Comparison of ENCODE assay signal across 21 mouse cellular contexts in the genomic region with DNA sequence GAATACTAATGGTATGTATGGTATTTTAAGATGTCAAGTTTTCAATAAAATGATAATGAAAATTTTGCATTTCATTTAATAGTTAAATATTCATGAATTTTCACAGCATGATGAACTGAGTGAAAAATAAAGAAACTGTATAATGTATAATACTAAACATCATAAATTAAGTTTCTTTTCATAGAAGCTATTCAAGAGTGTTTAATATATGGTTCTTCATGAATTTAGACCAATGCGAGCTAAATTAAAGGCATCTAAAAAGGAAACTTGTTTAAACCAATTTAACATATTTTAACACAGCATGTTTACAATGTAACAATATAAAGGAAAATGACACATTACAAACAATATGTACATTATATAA.
DNase-seq lines count a peak whose midpoint lies in the region; ATAC-seq and TF ChIP-seq lines count a peak whose summit lies in the region.
"Had no signal": no experiment of that assay in that cellular context is flagged by ENCODE, and none has a peak within 500 bp of the region (broad histone marks: within the 10 kb centered on the region; RNA-seq: fewer than 3 reads in every experiment).

No protein-coding gene starts in this region.

- H3K36me3 ChIP-seq in forebrain, embryonic 13.5 days (ENCODE audit: poor library complexity, severe bottlenecking) = no peaks in the 10 kb centered on the region
- no peaks in the 10 kb centered on the region for H3K36me3 ChIP-seq in forebrain, embryonic 10.5 days (replicated peaks)
- no peaks in the 10 kb centered on the region for H3K36me3 ChIP-seq in midbrain, embryonic 15.5 days (replicated peaks)
- H3K36me3 ChIP-seq in midbrain, embryonic 13.5 days = no peaks in the 10 kb centered on the region
- no peaks in the 10 kb centered on the region for H3K36me3 ChIP-seq in forebrain, embryonic 15.5 days
- no peaks in the 10 kb centered on the region for H3K36me3 ChIP-seq in forebrain, postnatal 0 days (ENCODE audit: insufficient read depth)
- H3K36me3 ChIP-seq: embryonic facial prominence, embryonic 13.5 days; embryonic facial prominence, embryonic 15.5 days had no signal

- DNase-seq in forebrain, embryonic 10.5 days (ENCODE audit: extremely low spot score, low spot score) = no peak
- no peak for DNase-seq in forebrain, postnatal 0 days
- DNase-seq in heart, adult 11 months = no peak
- DNase-seq: adrenal gland, adult 2 months; adrenal gland, postnatal 10 days; adrenal gland, postnatal 25 days; cerebellum, adult 11 months; cerebellum, adult 18-20 months; cerebellum, adult 8-10 months; cerebellum, adult 9-11 months; cerebellum, postnatal 14 days; cerebellum, postnatal 36 days; embryo, embryonic 11 days had no signal

- H3K4me3 ChIP-seq in forebrain, embryonic 13.5 days = no peak overlapping the region
- H3K4me3 ChIP-seq in forebrain, embryonic 10.5 days = no peak overlapping the region
- H3K4me3 ChIP-seq in midbrain, embryonic 15.5 days = no peak overlapping the region
- no peak overlapping the region for H3K4me3 ChIP-seq in midbrain, embryonic 13.5 days (replicated peaks)
- no peak overlapping the region for H3K4me3 ChIP-seq in forebrain, embryonic 15.5 days
- no peak overlapping the region for H3K4me3 ChIP-seq in forebrain, postnatal 0 days (ENCODE audit: low read depth, low read length)
- H3K4me3 ChIP-seq: embryonic facial prominence, embryonic 13.5 days; embryonic facial prominence, embryonic 15.5 days; erythroblast, embryonic 14.5 days had no signal

- H3K9me3 ChIP-seq in forebrain, embryonic 13.5 days (replicated peaks) = no peaks in the 10 kb centered on the region
- H3K9me3 ChIP-seq in forebrain, embryonic 10.5 days = peaks cover 5% of the 10 kb centered on the region; the same call in 1 of the 2 replicates
- H3K9me3 ChIP-seq in midbrain, embryonic 15.5 days = no peaks in the 10 kb centered on the region
- 0 out of 2 replicates have a peak, but pooled peaks cover 4% of the 10 kb centered on the region for H3K9me3 ChIP-seq in midbrain, embryonic 13.5 days
- no peaks in the 10 kb centered on the region for H3K9me3 ChIP-seq in forebrain, embryonic 15.5 days
- no peaks in the 10 kb centered on the region for H3K9me3 ChIP-seq in forebrain, postnatal 0 days (ENCODE audit: low read length)
- H3K9me3 ChIP-seq: embryonic facial prominence, embryonic 13.5 days; embryonic facial prominence, embryonic 15.5 days had no signal

- H3K9ac ChIP-seq in forebrain, embryonic 13.5 days = no peak overlapping the region
- H3K9ac ChIP-seq in midbrain, embryonic 15.5 days = no peak overlapping the region
- H3K9ac ChIP-seq in midbrain, embryonic 13.5 days (replicated peaks) = no peak overlapping the region
- H3K9ac ChIP-seq in forebrain, embryonic 15.5 days (replicated peaks) = no peak overlapping the region
- H3K9ac ChIP-seq in forebrain, postnatal 0 days = no peak overlapping the region
- H3K9ac ChIP-seq: embryonic facial prominence, embryonic 13.5 days; embryonic facial prominence, embryonic 15.5 days had no signal

- TF ChIP-seq CTCF in forebrain, postnatal 0 days (IDR thresholded peaks at IDR 0.05; ENCODE audit: low read depth) = no peak

- H3K27ac ChIP-seq in forebrain, embryonic 13.5 days = no peak overlapping the region
- no peak overlapping the region for H3K27ac ChIP-seq in forebrain, embryonic 10.5 days
- H3K27ac ChIP-seq in midbrain, embryonic 15.5 days = no peak overlapping the region
- no peak overlapping the region for H3K27ac ChIP-seq in midbrain, embryonic 13.5 days
- H3K27ac ChIP-seq in forebrain, embryonic 15.5 days (replicated peaks) = no peak overlapping the region; the same call in 1 of the 2 replicates
- 0 out of 2 replicates have a peak overlapping the region, but pooled peaks have one; percentile 10 for H3K27ac ChIP-seq in forebrain, postnatal 0 days (ENCODE audit: low read depth, low read length)
- H3K27ac ChIP-seq: embryonic facial prominence, embryonic 13.5 days; embryonic facial prominence, embryonic 15.5 days had no signal

- peak; percentile 48; the same call in 1 of the 2 replicates for ATAC-seq in forebrain, embryonic 13.5 days
- peak; percentile 15; the same call in 1 of the 2 replicates for ATAC-seq in midbrain, embryonic 15.5 days (replicated peaks)
- no peak; the same call in 1 of the 2 replicates for ATAC-seq in midbrain, embryonic 13.5 days
- ATAC-seq in forebrain, embryonic 15.5 days (replicated peaks) = peak; percentile 41
- ATAC-seq in forebrain, postnatal 0 days = no peak
- no peak for ATAC-seq in frontal cortex, adult (ENCODE audit: low TSS enrichment)

- H3K4me1 ChIP-seq in forebrain, embryonic 13.5 days = peaks cover 30% of the 10 kb centered on the region
- H3K4me1 ChIP-seq in forebrain, embryonic 10.5 days = peaks cover 30% of the 10 kb centered on the region
- H3K4me1 ChIP-seq in midbrain, embryonic 15.5 days = 0 out of 2 replicates have a peak, but pooled peaks cover 4% of the 10 kb centered on the region
- peaks cover 6% of the 10 kb centered on the region; the same call in 1 of the 2 replicates for H3K4me1 ChIP-seq in midbrain, embryonic 13.5 days (replicated peaks)
- peaks cover 16% of the 10 kb centered on the region for H3K4me1 ChIP-seq in forebrain, embryonic 15.5 days
- H3K4me1 ChIP-seq in forebrain, postnatal 0 days (ENCODE audit: insufficient read depth) = 0 out of 2 replicates have a peak, but pooled peaks cover 8% of the 10 kb centered on the region
- H3K4me1 ChIP-seq: embryonic facial prominence, embryonic 13.5 days; embryonic facial prominence, embryonic 15.5 days had no signal

- H3K27me3 ChIP-seq in forebrain, embryonic 13.5 days = no peaks in the 10 kb centered on the region
- H3K27me3 ChIP-seq in forebrain, embryonic 10.5 days (ENCODE audit: poor library complexity, severe bottlenecking) = peaks cover 32% of the 10 kb centered on the region
- H3K27me3 ChIP-seq in midbrain, embryonic 15.5 days (replicated peaks) = no peaks in the 10 kb centered on the region
- H3K27me3 ChIP-seq in midbrain, embryonic 13.5 days = peaks cover 21% of the 10 kb centered on the region; the same call in 1 of the 2 replicates
- H3K27me3 ChIP-seq in forebrain, embryonic 15.5 days = no peaks in the 10 kb centered on the region
- H3K27me3 ChIP-seq in forebrain, postnatal 0 days (ENCODE audit: insufficient read depth, low read length) = no peaks in the 10 kb centered on the region
- H3K27me3 ChIP-seq: embryonic facial prominence, embryonic 13.5 days; embryonic facial prominence, embryonic 15.5 days had no signal

- no peak overlapping the region for H3K4me2 ChIP-seq in forebrain, embryonic 13.5 days
- no peak overlapping the region for H3K4me2 ChIP-seq in midbrain, embryonic 15.5 days
- no peak overlapping the region for H3K4me2 ChIP-seq in midbrain, embryonic 13.5 days (replicated peaks)
- no peak overlapping the region for H3K4me2 ChIP-seq in forebrain, embryonic 15.5 days (replicated peaks)
- H3K4me2 ChIP-seq in forebrain, postnatal 0 days (ENCODE audit: low read depth) = no peak overlapping the region
- H3K4me2 ChIP-seq: embryonic facial prominence, embryonic 13.5 days; embryonic facial prominence, embryonic 15.5 days had no signal

- 71% methylated on average over 1 of the region's 1 CpGs for WGBS in forebrain, embryonic 13.5 days
- 86% methylated on average over 1 of the region's 1 CpGs for WGBS in forebrain, embryonic 10.5 days
- 71% methylated on average over 1 of the region's 1 CpGs for WGBS in midbrain, embryonic 15.5 days
- WGBS in midbrain, embryonic 13.5 days = 87% methylated on average over 1 of the region's 1 CpGs
- 73% methylated on average over 1 of the region's 1 CpGs for WGBS in forebrain, embryonic 15.5 days
- WGBS in forebrain, postnatal 0 days = 55% methylated on average over 1 of the region's 1 CpGs

Comparison
In these comparisons a context has a peak if more than half of its experiments do, and no peak if none do; other contexts are left out.
1. ATAC-seq: peak in forebrain, embryonic 13.5 days (single experiment), midbrain, embryonic 15.5 days (single experiment) and forebrain, embryonic 15.5 days (single experiment); none in midbrain, embryonic 13.5 days (single experiment), forebrain, postnatal 0 days (single experiment) and frontal cortex, adult (single experiment).